Mouse (Mus musculus): ENCODE measurements around the gene Mei1.

GRCm38 (mm10) chr15:82071816-82072469, 2.1 kb downstream of the Mei1 start:
- TF ChIP-seq CTCF (conservative IDR thresholded peaks at IDR 0.05; ENCODE audit: low read length) (no peak), POU5F1 (IDR thresholded peaks at IDR 0.05; ENCODE audit: borderline replicate concordance, low read length) (no peak), NANOG (IDR thresholded peaks at IDR 0.05; ENCODE audit: borderline replicate concordance, low read length) (no peak)

Data from E14TG2a.4 (cell line).